Mouse (Mus musculus) left cerebral cortex, postnatal 25 days (tissue): ENCODE measurements at regions not wholly inside any gene's neighbourhood (a gene's known extent, or its start where the extent isn't known, plus 50 kb on each side); places are given as distances from the start of the nearest gene placed in this dataset.
A peak's percentile ranks its signal among the peaks of the same experiment; 100 is the strongest.

Experiments
- DNase-seq, 2 experiments: peaks; one replicate each; pipeline ENCODE4 v3.0.0; 2022; ENCODE audit warnings: low spot score in 2 of 2, mixed read lengths in 1 of 2
- intact Hi-C: fragments of 180-260 bp; cut with DNase I; formaldehyde crosslinking; loops from one replicate; pipeline ENCODE4 v1.15.1; 2025

DNA sequence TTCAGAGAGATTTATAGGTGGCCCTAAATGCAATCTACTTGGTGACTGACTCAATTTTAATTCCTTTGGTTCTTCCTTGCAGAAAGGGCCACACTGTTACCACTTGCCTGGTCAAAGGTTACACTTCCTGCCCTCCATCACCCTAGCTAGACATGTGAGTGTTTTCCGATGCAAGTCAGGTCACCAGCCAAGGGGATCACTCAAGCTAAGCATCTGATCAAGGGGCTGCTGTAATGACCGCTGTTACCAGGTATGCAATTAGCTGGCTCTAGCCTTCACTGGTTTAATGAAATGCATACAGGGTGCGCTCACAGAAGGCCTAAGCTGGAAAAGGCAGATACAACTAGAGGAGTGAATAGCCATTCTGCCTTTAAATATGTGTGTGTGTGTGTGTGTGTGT lies 105.1 kb downstream of the Mtx2 start:
- no peak for DNase-seq
- intact Hi-C loops = no loop called here

DNA sequence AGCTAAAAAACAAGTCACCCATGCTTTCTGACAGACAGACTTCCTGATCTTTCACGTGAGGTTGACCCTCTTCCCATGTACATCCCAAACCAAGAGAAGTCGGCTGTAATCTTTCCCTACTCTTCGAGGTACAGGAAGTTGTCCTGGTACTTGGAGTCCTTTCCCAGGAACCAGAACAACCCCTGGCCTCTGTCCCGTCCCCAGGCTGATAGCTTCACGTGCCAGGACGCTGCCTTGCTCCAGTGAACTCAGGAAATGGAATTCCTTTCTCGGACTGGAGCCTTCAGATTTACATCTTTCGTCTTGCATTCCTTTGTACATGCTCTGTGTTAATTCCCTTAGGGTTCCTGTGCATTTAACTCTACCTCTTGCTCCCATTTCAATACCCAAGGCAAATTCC lies 107.6 kb downstream of the Mtx2 start:
- DNase-seq = no peak
- intact Hi-C loops = no loop called here

DNA sequence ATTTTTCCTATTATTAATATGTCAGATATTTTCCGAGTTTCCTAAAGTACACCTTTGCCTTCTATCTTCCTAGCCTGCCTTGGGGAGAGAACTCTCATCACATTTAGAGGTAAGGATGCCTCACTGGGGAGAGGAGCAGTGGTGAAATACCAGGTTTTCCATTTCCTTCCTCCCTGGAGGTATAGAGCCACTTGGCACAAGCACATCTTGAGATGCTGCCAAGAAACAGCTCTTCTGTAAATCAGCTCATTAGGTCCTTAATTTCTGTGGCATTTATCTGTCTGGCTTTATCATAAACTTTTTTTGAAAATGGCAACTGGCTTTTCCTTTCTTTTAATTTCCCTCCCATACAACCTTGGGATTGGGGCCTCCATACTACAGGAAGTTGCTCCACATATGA lies 108.2 kb downstream of the Mtx2 start:
- intact Hi-C loops = no loop called here
- no peak for DNase-seq

DNA sequence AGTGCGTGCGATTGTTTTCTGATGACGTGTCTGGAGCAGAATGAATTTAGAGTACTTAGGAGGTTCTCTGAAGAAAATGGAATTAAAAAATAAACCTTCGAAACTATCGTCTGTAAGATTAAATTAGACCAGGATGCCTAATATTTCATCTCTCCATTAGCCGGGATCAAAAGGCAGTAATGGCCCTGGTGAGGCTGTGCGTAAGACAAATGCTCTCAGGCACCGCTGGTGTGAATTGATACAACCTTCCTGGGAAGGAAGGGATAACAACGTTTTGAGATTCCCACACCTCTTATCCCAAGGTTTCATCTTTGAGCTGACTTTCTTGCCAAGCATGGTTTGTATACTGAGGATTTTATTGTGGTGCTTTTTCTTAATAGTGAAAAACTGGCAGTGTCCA lies 113.1 kb downstream of the Mtx2 start:
- no peak for DNase-seq
- intact Hi-C loops = no loop called here

DNA sequence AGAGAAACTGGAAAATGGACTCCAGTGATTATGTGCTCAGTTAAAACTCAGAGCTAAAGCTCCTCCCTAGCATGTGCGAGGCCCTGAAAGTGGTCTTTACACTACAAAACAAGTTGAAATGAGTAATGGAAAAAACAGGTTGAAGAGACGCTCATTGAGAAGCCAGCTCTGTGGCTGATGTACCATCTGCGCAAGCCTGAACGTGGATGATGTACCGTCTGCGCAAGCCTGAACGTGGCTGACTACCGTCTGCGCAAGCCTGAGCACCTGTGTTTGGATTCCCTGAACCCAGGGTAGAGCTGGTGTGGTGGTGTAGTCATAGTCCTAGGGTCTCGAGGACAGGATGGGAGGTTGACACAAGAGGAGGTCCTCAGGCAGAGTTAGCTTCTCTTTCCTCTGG lies 116.4 kb downstream of the Mtx2 start:
- intact Hi-C loops = no loop called here
- DNase-seq = no peak

DNA sequence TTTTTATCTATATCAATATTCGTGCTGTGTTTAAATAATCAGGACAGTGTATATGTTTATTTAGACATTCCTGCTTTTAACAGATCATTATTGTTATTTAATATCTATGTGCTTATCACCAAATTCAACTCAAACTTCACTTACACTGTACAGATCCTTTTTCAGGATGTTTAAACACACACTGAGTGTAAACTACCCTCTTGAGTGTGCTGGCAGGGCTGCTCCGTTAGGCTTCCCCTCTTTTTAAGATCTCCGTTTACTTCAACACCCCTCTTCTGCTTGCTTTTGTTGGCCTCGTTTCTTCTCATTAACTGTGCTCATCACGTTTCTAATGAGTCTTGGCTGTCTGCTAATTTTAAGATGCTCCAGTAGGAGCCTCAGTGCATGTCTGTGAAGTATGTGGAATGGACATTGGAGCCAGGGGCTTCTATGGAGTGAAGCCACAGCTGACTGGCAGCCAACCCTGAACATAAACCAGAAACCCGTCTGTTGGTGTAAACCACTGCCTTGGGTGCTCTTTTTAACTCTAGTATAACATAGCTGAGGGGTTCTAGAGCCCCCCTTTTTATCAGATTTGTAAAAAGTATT lies 117.1 kb downstream of the Mtx2 start:
- intact Hi-C loops = no loop called here
- DNase-seq = no peak

DNA sequence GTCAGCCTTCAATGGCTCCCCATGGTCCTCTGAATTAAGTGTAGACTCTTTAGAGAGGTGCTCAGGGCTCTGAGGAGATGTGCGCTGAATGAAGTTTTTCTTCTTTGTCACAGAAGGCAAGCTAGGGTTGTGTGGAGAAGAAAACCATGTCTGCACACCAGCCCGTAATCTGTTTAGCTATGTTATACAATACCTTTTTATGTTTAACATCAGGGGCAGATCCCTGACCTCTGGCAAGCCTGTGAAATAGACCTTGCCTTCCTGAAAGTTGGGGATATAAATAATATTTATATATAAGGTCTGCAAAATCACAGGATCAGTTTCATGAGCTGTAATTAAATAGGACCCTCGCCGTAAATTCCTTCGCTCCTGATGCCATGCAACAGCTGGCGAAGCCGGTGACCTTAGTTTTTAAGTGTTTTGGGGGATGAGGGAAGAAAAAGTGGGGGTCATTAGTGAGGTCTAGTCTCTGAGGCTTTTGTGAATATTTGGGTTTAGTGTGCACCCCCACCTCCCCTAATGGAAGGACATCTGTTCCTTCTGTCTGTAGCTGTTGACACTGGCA lies 119.7 kb downstream of the Mtx2 start:
- intact Hi-C loops = no loop called here
- no peak for DNase-seq

DNA sequence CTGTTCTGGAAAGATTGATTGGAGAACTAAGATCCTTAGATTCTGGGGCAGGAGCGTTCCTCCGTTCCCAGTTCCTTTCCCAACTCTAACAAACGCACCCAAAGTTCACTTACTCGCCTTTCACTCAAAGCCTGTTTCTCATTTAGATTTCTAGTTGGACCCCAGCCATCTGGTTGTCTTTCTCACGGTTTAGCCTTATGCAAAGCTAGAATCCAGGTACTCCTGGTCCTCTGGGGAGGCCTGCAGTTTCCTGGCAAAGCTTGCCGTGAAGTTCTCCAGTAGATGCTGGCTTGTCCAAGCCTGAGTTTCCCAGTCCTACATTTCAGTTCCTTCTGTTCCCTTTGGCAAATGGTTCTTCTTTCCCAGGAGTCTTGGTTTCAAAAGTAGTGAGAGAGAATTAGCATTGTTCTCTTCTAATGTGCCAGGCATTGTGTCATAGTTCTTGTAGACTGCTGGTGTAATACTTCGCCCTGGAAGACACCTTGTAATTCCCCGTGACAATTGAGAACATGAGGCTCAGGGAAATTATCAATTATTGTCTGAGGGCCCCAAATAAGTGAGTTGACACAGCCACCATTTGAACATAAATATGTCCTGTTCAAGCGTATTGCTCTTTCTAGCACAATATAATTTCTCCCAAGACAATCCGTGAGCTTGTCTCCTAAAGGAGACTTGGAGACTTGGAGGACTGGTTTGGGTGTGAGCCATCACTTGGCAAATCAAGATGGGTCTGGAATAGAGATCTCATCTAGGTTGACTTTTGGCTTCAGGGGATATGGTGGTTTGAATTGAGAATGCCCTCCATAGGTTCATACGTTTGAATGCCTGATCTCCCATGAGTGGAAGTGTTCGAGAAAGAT lies 126.0 kb downstream of the Mtx2 start:
- intact Hi-C loops = no loop called here
- no peak for DNase-seq

DNA sequence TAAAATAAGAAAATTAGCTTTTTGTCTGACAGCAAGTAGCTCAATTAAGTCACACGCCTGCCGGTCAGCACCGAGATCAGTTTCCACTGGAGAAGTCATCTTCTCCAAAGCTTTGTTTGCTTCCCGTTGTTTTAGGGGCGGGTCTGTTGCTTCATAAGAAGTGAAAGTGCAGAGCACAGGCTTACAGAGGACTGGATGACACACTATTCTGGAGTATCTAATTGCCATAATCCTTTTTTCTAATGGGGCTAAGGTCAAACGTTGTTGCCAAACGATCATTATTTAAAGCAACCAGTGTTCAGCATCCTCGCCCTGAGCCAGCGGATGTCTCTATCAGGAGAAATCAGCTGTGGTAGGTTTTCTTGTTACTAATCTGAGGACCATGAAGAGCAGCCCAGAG lies 128.5 kb downstream of the Mtx2 start:
- no peak for DNase-seq
- intact Hi-C loops = no loop called here

DNA sequence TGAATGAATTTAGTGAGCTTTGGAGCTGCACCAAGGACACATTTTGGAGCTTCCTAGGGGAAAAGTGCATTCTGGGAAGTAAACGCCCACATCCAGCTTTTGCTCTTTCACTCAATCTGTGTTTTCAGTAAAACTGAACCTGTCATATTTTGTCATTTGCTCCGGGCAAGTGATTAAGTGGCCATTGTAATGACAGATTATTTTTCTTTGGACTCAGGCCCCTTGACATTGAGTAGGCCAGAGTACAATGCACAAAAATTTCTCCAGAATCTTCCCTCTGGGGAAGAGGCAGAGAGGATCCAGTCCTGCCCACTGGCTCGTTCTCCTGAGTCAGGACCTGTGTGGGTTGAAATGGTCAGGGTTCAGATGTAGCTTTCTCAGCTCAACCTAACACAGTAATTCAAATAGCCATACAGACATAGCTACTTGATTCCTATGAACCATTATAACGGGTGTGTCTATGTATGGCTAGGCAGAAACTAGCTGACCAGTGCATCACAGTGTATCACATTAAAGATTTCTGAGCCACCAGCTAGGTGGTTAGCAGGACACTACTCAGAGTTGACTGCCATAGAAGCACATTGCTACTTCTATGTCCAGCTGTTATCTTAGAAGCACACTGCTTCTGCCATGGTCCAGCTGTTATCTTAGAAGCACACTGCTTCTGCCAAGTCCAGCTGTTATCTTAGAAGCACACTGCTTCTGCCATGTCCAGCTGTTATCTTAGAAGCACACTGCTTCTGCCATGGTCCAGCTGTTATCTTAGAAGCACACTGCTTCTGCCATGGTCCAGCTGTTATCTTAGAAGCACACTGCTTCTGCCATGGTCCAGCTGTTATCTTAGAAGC lies 129.9 kb downstream of the Mtx2 start:
- no peak for DNase-seq
- intact Hi-C loops = no loop called here

DNA sequence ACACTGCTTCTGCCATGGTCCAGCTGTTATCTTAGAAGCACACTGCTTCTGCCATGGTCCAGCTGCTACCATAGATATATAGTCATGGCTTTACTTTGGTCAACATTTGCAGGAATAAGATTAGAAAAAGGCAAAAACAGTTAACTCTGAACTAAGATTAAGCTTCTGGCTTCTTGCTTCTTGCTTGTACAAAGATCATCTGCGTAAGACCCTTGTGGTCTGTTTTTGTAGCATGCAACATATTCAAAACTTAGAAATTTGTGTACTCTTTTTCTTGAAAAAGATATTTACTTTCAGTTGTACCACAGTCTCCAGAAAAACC lies 130.5 kb downstream of the Mtx2 start:
- intact Hi-C loops = no loop called here
- no peak for DNase-seq

DNA sequence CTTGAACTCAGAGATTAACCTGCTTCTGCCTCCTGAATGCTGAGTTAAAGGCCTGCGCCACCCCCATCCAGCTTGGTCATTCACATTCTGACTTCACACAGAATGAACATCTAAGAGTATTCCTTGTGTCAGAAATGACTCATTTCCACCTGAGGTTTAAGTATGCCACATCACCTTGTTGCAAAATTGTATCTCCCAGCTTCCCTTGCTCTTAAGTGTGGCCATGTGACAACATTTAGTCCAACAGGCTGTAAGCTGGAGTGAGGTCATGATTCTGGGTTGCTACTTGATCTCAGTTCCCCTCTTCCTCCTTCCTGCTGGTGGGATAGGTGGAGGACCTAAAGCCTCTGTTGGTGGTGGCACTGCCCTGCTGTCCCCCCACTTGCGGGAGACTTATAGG lies 131.0 kb downstream of the Mtx2 start:
- no peak for DNase-seq
- intact Hi-C loops = no loop called here

DNA sequence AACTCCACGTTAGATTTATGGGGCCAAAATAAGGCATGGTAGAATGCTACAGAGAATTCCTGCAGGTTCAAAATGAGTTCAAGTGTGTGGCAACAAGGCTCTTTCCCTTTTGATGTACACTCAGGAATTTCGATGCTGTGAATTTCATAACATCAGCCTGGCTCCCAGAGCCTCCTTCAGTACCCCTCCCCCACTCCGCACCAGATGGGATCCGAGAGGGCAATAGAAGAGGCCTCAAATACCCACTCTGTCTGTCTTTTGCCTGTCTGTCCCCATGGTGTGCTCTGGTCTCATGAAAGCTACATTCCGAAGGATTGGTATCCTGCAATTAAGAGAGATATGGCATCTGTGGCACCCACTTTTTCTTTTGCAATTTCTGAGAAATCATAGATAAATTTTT lies 134.3 kb downstream of the Mtx2 start:
- no peak for DNase-seq
- intact Hi-C loops = loop anchor here (5.0 to 10.0 kb wide), 2 partner anchors 258 to 355 kb away; partner anchors contain the start of gene Hoxd8

DNA sequence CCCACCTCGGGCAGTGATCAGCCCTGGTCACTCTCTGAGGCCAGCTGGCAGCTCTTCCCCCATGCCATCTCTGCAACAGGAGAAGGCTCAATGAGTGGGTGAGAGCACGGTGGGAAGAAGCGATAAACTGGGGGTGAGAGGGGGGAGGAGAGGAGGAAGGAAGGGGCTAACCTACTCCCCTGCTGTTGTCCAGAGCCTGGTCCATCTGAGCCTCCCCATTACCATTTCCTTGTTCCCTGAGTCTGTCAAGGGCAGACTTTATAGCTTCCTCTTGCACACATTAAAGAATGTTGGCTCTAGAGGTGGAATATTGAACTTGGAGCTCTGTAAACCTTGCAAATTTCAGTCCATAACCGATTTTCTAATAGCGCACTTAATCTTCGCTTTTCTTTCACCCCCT lies 136.8 kb downstream of the Mtx2 start:
- DNase-seq = no peak
- intact Hi-C loops = loop anchor here (5.0 to 10.0 kb wide), 2 partner anchors 260 to 352 kb away; partner anchors contain the start of gene Hoxd8

DNA sequence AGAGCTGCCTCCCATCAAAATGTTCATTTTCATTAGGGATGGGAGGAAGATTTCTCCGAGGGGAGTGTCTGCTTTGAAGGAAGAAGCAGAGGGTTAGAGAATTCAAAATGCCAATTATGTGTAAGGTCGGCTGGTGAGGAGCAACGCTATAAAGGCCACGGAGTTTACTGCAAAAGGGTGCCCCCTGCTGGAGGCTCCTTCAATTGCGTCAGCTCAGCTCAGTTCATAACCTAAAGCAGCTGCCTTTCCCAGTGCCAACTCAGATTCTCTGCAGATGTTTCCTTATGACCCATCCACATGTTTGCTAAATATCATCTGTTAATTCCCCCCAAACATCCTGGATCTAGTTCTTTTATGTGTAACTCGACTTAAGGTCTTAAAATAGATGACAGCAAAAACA lies 138.8 kb downstream of the Mtx2 start:
- intact Hi-C loops = loop anchor here (1.0 to 10.0 kb wide), 3 partner anchors 249 to 350 kb away; partner anchors contain the start of gene Hoxd8

DNA sequence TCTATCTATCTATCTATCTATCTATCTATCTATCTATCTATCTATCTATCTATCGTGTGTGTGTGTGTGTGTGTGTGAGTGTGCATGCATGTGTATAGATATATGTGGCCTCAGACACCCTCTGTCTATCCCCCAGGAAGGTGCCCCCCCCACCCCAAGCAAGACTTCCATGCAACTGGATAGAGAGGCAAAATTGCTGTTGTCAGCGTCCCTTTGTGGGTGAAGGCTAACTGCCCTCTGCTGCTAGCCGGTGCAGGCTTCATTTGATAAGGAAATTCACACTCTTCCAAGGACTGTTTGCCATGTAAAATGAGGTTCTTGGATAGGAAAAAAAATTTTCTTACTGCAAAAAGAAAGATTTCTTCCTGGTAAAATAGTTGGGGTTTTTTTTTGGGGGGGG lies 139.4 kb downstream of the Mtx2 start:
- DNase-seq = no peak
- intact Hi-C loops = loop anchor here (1.0 to 10.0 kb wide), 3 partner anchors 250 to 350 kb away; partner anchors contain the start of gene Hoxd8

More for the DNA sequence above, 138.8 kb downstream of the Mtx2 start:
- DNase-seq = peak; percentile 80 to 82

DNA sequence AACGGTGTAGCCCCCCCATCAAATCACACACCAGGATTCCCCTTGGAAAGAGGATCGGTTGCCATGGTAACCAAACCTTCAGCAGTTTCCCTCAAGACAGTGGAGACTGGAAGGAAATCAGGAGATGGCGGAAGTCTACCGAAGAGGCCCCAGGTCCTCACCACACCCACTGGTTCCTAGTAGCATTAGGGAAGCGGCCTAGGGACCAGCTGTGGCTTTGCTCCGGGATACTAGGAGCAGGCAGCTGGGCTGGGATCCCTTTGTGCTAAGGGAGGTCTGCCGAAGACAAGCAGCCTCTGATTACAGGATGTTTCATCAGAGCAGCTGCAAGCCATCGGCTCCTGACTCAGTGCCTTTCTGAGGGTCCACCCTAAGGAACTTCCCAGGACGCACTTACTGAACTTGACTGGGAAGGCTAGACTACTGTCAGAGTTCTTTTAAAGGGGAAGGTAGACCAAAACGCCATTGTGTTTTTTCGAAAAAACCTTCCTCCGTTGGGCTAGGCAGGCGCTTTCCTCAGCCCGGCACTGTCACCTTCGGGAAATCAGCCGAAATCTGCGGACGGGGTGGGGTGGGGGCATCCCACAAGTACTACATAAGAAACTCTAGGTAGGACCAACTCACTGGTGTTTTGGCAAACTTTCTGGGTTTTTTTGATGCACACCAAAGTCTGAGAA lies 139.9 kb downstream of the Mtx2 start:
- DNase-seq = peak; percentile 6 to 32

DNA sequence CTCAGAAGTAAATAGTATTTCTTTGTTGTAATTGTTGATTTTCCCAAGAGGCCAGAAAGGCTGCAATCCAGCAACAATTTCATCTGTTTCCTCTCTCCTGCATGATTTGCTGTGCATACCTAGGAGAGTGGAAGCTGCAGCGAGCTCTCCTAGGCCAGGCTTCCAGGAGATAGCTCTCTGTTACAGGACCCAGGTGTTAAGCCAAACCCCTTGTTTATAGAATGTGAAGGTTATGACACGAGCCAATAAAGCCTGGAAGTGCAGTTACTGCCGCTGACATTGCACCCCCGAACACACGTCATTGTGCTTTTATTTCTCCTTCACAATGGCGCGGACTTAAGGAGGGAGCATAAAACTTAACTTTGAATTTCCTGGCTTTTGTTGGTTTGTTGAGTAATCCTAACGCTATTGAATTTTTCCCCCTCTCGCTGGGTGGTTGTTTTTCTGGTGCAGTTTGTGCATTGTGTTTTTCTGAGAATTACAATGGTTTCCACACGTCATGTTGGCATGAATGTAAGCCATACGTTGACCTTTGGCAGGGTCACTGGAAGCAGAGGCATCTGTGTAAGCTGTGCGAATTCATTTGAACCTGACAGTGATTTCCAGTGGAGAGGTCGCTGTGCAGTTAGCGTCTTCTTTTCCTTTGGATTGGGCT lies 145.1 kb downstream of the Mtx2 start:
- intact Hi-C loops = no loop called here

More for the DNA sequence above, 139.9 kb downstream of the Mtx2 start:
- intact Hi-C loops = loop anchor here (10.0 kb wide), 1 partner anchor 349 kb away; no protein-coding TSS in a partner anchor

DNA sequence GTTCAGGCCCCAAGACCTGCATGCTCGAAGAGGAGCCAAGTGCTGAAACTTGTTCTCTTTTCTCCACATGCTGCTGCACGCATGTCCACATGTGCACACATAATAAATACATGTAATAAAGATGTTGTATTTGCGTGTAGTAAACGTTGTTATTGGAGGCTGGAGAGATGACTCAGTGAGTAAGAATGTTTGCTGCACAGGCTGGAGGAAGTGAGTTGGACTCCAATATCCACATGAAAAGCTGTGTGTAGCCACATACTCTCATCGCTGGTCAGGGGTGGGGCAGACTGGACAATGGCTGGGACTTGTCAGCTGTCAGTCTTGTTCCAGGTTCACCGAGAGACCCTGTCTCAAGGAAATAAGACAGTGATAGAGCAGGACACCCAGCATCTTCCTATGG lies 147.8 kb downstream of the Mtx2 start:
- DNase-seq = no peak
- intact Hi-C loops = no loop called here

More for the DNA sequence above, 145.1 kb downstream of the Mtx2 start:
- DNase-seq = no peak
